Mouse (Mus musculus) CH12.LX (cell line): Measurements from ENCODE around the gene Dicer1. TPM values are rescaled to one million over a fixed set of nuclear protein-coding genes. Genes with fewer than 3 reads are reported as not detected.

Experiments used
- DNase-seq: peaks from one replicate; pipeline ENCODE4 v3.0.0-alpha.2; 2013; ENCODE audit errors: extremely low read depth
- H3K27ac ChIP-seq: 2 replicates; pipeline ENCODE4 v1.5.1; 2012; ENCODE audit warnings: low read depth, mild to moderate bottlenecking, control low read depth, moderate library complexity; ENCODE audit not compliant: insufficient read depth
- H3K27me3 ChIP-seq: replicated peaks from 2 replicates; pipeline ENCODE3; 2012; ENCODE audit warnings: inconsistent platforms
- H3K36me3 ChIP-seq, 2 experiments: replicated peaks in 1 of 2; 2 replicates each; pipeline versions ENCODE3 to v1.6.1; 2012; ENCODE audit warnings: inconsistent platforms in 1 of 2, low read length in 1 of 2, mild to moderate bottlenecking in 1 of 2, mixed read lengths in 1 of 2, moderate library complexity in 1 of 2; ENCODE audit not compliant: control insufficient read depth in 1 of 2, insufficient read depth in 1 of 2
- H3K4me1 ChIP-seq, 2 experiments: 2 replicates each; pipeline ENCODE4 v1.6.1; 2012; ENCODE audit warnings: inconsistent platforms in 1 of 2, moderate library complexity in 1 of 2; ENCODE audit not compliant: insufficient read depth in 2 of 2, control insufficient read depth in 1 of 2
- H3K4me2 ChIP-seq: 2 replicates; pipeline ENCODE4 v1.6.1; 2012; ENCODE audit warnings: low read depth, mild to moderate bottlenecking, control low read depth; ENCODE audit not compliant: poor library complexity, insufficient read depth, severe bottlenecking
- H3K4me3 ChIP-seq, 3 experiments: fragments of 150-350 bp in 1 of 3; sonication (generic) in 1 of 3; replicated peaks in 1 of 3; 2 replicates each; pipeline versions ENCODE3 to v1.5.1; 2011 to 2012; ENCODE audit warnings: low read depth in 2 of 3, low read length in 2 of 3, mild to moderate bottlenecking in 2 of 3, moderate library complexity in 2 of 3, control low read depth in 1 of 3, improper control_type of control experiment in 1 of 3, inconsistent platforms in 1 of 3, mixed read lengths in 1 of 3; ENCODE audit not compliant: poor library complexity in 1 of 3
- H3K79me2 ChIP-seq: replicated peaks from 2 replicates; pipeline ENCODE4 v1.6.1; 2012; ENCODE audit warnings: mild to moderate bottlenecking, moderate library complexity; ENCODE audit not compliant: control insufficient read depth, poor library complexity, insufficient read depth, severe bottlenecking; ENCODE audit errors: extremely low read depth
- H3K9ac ChIP-seq: 2 replicates; pipeline ENCODE4 v1.6.1; 2012; ENCODE audit warnings: low read depth, mild to moderate bottlenecking, control low read depth, moderate library complexity; ENCODE audit not compliant: insufficient read depth
- H3K9me3 ChIP-seq: replicated peaks from 2 replicates; pipeline ENCODE3; 2012; ENCODE audit warnings: low read length, inconsistent platforms, mixed read lengths
- CHD2 ChIP-seq: IDR thresholded peaks from 2 replicates; pipeline ENCODE4 v1.6.1; 2011; ENCODE audit warnings: low read length, improper control_type of control experiment
- ELF1 ChIP-seq: IDR thresholded peaks from 2 replicates; pipeline ENCODE4 v1.6.1; 2014; ENCODE audit warnings: low read depth, mild to moderate bottlenecking, inconsistent platforms, low read length, improper control_type of control experiment
- GABPA ChIP-seq: IDR thresholded peaks from 2 replicates; pipeline ENCODE4 v1.6.1; 2012; ENCODE audit warnings: low read depth, low read length, improper control_type of control experiment, inconsistent platforms; ENCODE audit not compliant: insufficient replicate concordance
- IRF4 ChIP-seq: IDR thresholded peaks from 2 replicates; pipeline ENCODE4 v1.6.1; 2014; ENCODE audit warnings: low read depth, mild to moderate bottlenecking, inconsistent platforms, low read length, improper control_type of control experiment
- JUN ChIP-seq: IDR thresholded peaks from 2 replicates; pipeline ENCODE4 v1.6.1; 2011; ENCODE audit warnings: low read depth, mild to moderate bottlenecking, low read length, improper control_type of control experiment, moderate library complexity; ENCODE audit not compliant: insufficient read depth
- JUND ChIP-seq: conservative IDR thresholded peaks from 2 replicates; pipeline ENCODE4 v1.6.1; 2011; ENCODE audit warnings: low read depth, low read length, improper control_type of control experiment
- MAFK ChIP-seq: IDR thresholded peaks from 2 replicates; pipeline ENCODE4 v1.6.1; 2011; ENCODE audit warnings: low read length, improper control_type of control experiment; ENCODE audit not compliant: insufficient replicate concordance
- MAX ChIP-seq: IDR thresholded peaks from 2 replicates; pipeline ENCODE4 v1.6.1; 2011; ENCODE audit warnings: low read length, improper control_type of control experiment
- MXI1 ChIP-seq: IDR thresholded peaks from 2 replicates; pipeline ENCODE4 v1.6.1; 2011; ENCODE audit warnings: mild to moderate bottlenecking, low read depth, low read length, improper control_type of control experiment
- POLR2A ChIP-seq: IDR thresholded peaks from 2 replicates; pipeline ENCODE4 v1.6.1; 2011; ENCODE audit warnings: low read depth, mild to moderate bottlenecking, improper control_type of control experiment, low read length
- RCOR1 ChIP-seq: conservative IDR thresholded peaks from 2 replicates; pipeline ENCODE4 v1.6.1; 2012; ENCODE audit warnings: low read depth, mild to moderate bottlenecking, inconsistent platforms, low read length, improper control_type of control experiment
- SIN3A ChIP-seq: IDR thresholded peaks from 2 replicates; pipeline ENCODE4 v1.6.1; 2012; ENCODE audit warnings: low read length, improper control_type of control experiment, inconsistent platforms
- SMC3 ChIP-seq: IDR thresholded peaks from 2 replicates; pipeline ENCODE4 v1.6.1; 2011; ENCODE audit warnings: low read depth, low read length, improper control_type of control experiment
- TBP ChIP-seq: conservative IDR thresholded peaks from 2 replicates; pipeline ENCODE4 v1.6.1; 2011; ENCODE audit warnings: low read depth, low read length, improper control_type of control experiment
- UBTF ChIP-seq: IDR thresholded peaks from 2 replicates; pipeline ENCODE4 v1.6.1; 2012; ENCODE audit warnings: low read depth, mild to moderate bottlenecking, inconsistent platforms, low read length, improper control_type of control experiment, moderate library complexity
- USF1 ChIP-seq: IDR thresholded peaks from 2 replicates; pipeline ENCODE4 v1.6.1; 2014; ENCODE audit warnings: low read depth, mild to moderate bottlenecking, inconsistent platforms, low read length, improper control_type of control experiment
- ZC3H11A ChIP-seq: IDR thresholded peaks from 2 replicates; pipeline ENCODE4 v1.6.1; 2012; ENCODE audit warnings: low read depth, mild to moderate bottlenecking, inconsistent platforms, low read length, improper control_type of control experiment
- ZKSCAN1 ChIP-seq: IDR thresholded peaks from 2 replicates; pipeline ENCODE4 v1.6.1; 2012; ENCODE audit warnings: low read depth, inconsistent platforms, low read length, improper control_type of control experiment, borderline replicate concordance
- ZMIZ1 ChIP-seq: IDR thresholded peaks from 2 replicates; pipeline ENCODE4 v1.6.1; 2012; ENCODE audit warnings: low read depth, mild to moderate bottlenecking, inconsistent platforms, low read length, improper control_type of control experiment
- dilution Hi-C: fragments of 300-500 bp; cut with MboI; formaldehyde crosslinking; loops from 2 replicates; pipeline ENCODE4 v1.14.3; 2020; ENCODE audit warnings: low sequenced_read_pairs; ENCODE audit not compliant: extremely low pct_unique_long_range_greater_than_20kb, extremely low pct_ligation_motif_present
- in situ Hi-C: fragments of 300-500 bp; cut with MboI; formaldehyde crosslinking; loops from 3 replicates; pipeline ENCODE4 v1.14.3; 2019; ENCODE audit warnings: low sequenced_read_pairs, low pct_ligation_motif_present, low pct_unique_long_range_greater_than_20kb, mixed read lengths
- polyA plus RNA-seq: library from polyadenylated mRNA; unstranded; fragments of >175 nt; gene quantifications from 2 replicates; pipeline ENCODE4 v1.2.1, GENCODE M21; 2012; ENCODE audit warnings: low read depth; ENCODE audit not compliant: insufficient read length
- total RNA-seq, 2 experiments: library from RNA; depleted of rRNA; stranded (reverse); fragments of 300-350 nt in 1 of 2; fragments of >200 nt in 1 of 2; gene quantifications; 2 replicates each; pipeline ENCODE4 v1.2.3; 2012 to 2014

Gene Dicer1
- total and polyA plus RNA-seq, 3 experiments: 22.0 to 41.1 (median 23.2) TPM

- no peak overlapping the region for H3K4me3 ChIP-seq
- DNase-seq: no peak
- H3K4me1 ChIP-seq: peaks cover under 1 to 6% of the 10 kb centered on the region in 2 experiments; a peak in 2 of 4 replicates
- no peaks in the 10 kb centered on the region for H3K36me3 ChIP-seq
- H3K79me2 ChIP-seq: no peaks in the 10 kb centered on the region
- H3K9me3 ChIP-seq: peaks cover 17% of the 10 kb centered on the region
- in situ Hi-C loops: no loop called here
- H3K9ac ChIP-seq: no peak overlapping the region
- H3K4me2 ChIP-seq: no peak overlapping the region
- dilution Hi-C loops: no loop called here
- H3K27me3 ChIP-seq: peaks cover 69% of the 10 kb centered on the region
- no peak overlapping the region for H3K27ac ChIP-seq
- TF ChIP-seq SIN3A (no peak), IRF4 (no peak), TBP (no peak)
Observed at GRCm38 (mm10) chr12:104651269-104651668, 100.5 kb downstream of the Dicer1 start.

GRCm38 (mm10) chr12:104650510-104651260 is 101.1 kb downstream of the Dicer1 start:
- H3K9ac ChIP-seq: no peak overlapping the region
- H3K27ac ChIP-seq: no peak overlapping the region
- H3K27me3 ChIP-seq: peaks cover 75% of the 10 kb centered on the region
- in situ Hi-C loops: no loop called here
- H3K4me3 ChIP-seq: no peak overlapping the region
- dilution Hi-C loops: no loop called here
- no peak overlapping the region for H3K4me2 ChIP-seq
- no peak for DNase-seq
- no peaks in the 10 kb centered on the region for H3K36me3 ChIP-seq
- no peak for TF ChIP-seq UBTF
- TF ChIP-seq JUND: no peak
- no peak for TF ChIP-seq ZMIZ1
- no peak for TF ChIP-seq POLR2A
- no peak for TF ChIP-seq ZC3H11A
- TF ChIP-seq MXI1: no peak
- no peaks in the 10 kb centered on the region for H3K79me2 ChIP-seq
- peaks cover 11% of the 10 kb centered on the region for H3K9me3 ChIP-seq
- peaks cover 2 to 6% of the 10 kb centered on the region in 2 experiments; a peak in 2 of 4 replicates for H3K4me1 ChIP-seq

DNA sequence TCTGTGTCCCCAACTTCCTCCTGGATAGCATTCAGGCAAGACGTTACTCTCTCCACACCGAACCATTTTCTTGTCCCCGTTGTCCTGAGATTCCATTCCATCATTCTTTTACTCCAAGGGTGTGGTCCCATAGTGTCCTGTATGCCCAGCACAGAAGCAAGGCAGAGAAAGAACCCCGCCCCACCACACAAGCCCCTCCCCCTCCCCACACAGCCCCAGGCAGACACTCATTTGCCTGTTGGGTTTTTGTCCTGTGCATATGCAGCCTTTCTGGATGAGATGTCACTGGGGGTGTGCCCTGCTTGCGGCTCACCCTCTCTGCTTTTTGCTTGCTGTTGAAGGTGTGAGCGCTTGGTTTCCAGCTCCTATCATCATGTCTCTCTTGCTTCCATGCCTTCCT is 103.4 kb downstream of the Dicer1 start:
- DNase-seq: no peak
- no peak overlapping the region for H3K27ac ChIP-seq
- H3K79me2 ChIP-seq: no peaks in the 10 kb centered on the region
- dilution Hi-C loops (no loop called here), in situ Hi-C loops (no loop called here)
- H3K4me3 ChIP-seq: no peak overlapping the region
- no peak overlapping the region for H3K4me2 ChIP-seq
- peaks cover 93% of the 10 kb centered on the region for H3K27me3 ChIP-seq
- TF ChIP-seq JUND: no peak
- TF ChIP-seq UBTF: no peak
- no peak for TF ChIP-seq RCOR1
- TF ChIP-seq USF1: no peak
- no peak for TF ChIP-seq GABPA
- no peak for TF ChIP-seq MAFK
- TF ChIP-seq JUN: no peak
- no peak for TF ChIP-seq SMC3
- no peak for TF ChIP-seq ZKSCAN1
- no peak for TF ChIP-seq MAX
- TF ChIP-seq CHD2: no peak
- no peak for TF ChIP-seq TBP
- TF ChIP-seq ELF1: no peak
- H3K9ac ChIP-seq: no peak overlapping the region
- no peaks in the 10 kb centered on the region for H3K9me3 ChIP-seq
- H3K4me1 ChIP-seq: peaks cover 2 to 6% of the 10 kb centered on the region in 2 experiments; a peak in 2 of 4 replicates
- H3K36me3 ChIP-seq: no peaks in the 10 kb centered on the region
